Mouse (Mus musculus): ENCODE measurements around the gene Cfap65. TPM values are rescaled to one million over a fixed set of nuclear protein-coding genes. Genes with fewer than 3 reads are reported as not detected.

Gene Cfap65
- polyA plus RNA-seq, 1 experiment from 2014 or later = 0.25 TPM

GRCm38 (mm10) chr1:74915706-74916105 lies 19.7 kb downstream of the Cfap65 start:
- Histone ChIP-seq H3K4me1 (peaks cover 11% of the 10 kb centered on the region), H3K9me3 (no peaks in the 10 kb centered on the region), H3K27me3 (ENCODE audit: poor library complexity, severe bottlenecking) (peaks cover 39% of the 10 kb centered on the region), H3K4me3 (peak overlapping the region; percentile 30), H3K36me3 (replicated peaks) (no peaks in the 10 kb centered on the region), H3K27ac (no peak overlapping the region)
- 27% methylated on average over 13 of the region's 13 CpGs for WGBS
- no peak for DNase-seq (ENCODE audit: extremely low spot score, low spot score)

GRCm38 (mm10) chr1:74902191-74902590 lies 33.2 kb downstream of the Cfap65 start:
- no peaks in the 10 kb centered on the region for H3K9me3 ChIP-seq
- H3K4me3 ChIP-seq = no peak overlapping the region
- H3K27me3 ChIP-seq (ENCODE audit: poor library complexity, severe bottlenecking) = peaks cover 90% of the 10 kb centered on the region
- no peak overlapping the region for H3K27ac ChIP-seq
- DNase-seq (ENCODE audit: extremely low spot score, low spot score) = no peak
- no peaks in the 10 kb centered on the region for H3K36me3 ChIP-seq (replicated peaks)
- WGBS = 24% methylated on average over 6 of the region's 6 CpGs
- peaks cover 30% of the 10 kb centered on the region for H3K4me1 ChIP-seq

GRCm38 (mm10) chr1:74901686-74902085 lies 33.7 kb downstream of the Cfap65 start:
- H3K9me3 ChIP-seq = no peaks in the 10 kb centered on the region
- WGBS = 7% methylated on average over 3 of the region's 3 CpGs
- no peaks in the 10 kb centered on the region for H3K36me3 ChIP-seq (replicated peaks)
- no peak overlapping the region for H3K4me3 ChIP-seq
- DNase-seq (ENCODE audit: extremely low spot score, low spot score) = peak; percentile 61
- H3K4me1 ChIP-seq = peaks cover 31% of the 10 kb centered on the region
- H3K27me3 ChIP-seq (ENCODE audit: poor library complexity, severe bottlenecking) = peaks cover 93% of the 10 kb centered on the region
- no peak overlapping the region for H3K27ac ChIP-seq

- no peak for DNase-seq (ENCODE audit: extremely low spot score, low spot score)
- Histone ChIP-seq H3K4me3 (peak overlapping the region; percentile 48), H3K9me3 (no peaks in the 10 kb centered on the region), H3K27ac (peak overlapping the region; percentile 7; the same call in 1 of the 2 replicates), H3K4me1 (peaks cover 35% of the 10 kb centered on the region), H3K27me3 (ENCODE audit: poor library complexity, severe bottlenecking) (peaks cover 100% of the 10 kb centered on the region), H3K36me3 (replicated peaks) (no peaks in the 10 kb centered on the region)
- under 1% methylated on average over 65 of the region's 66 CpGs for WGBS
Observed at GRCm38 (mm10) chr1:74900341-74901285, 34.8 kb downstream of the Cfap65 start.

GRCm38 (mm10) chr1:74898656-74899431 lies 36.6 kb downstream of the Cfap65 start:
- no peaks in the 10 kb centered on the region for H3K9me3 ChIP-seq
- H3K27me3 ChIP-seq (ENCODE audit: poor library complexity, severe bottlenecking) = peaks cover 100% of the 10 kb centered on the region
- 5% methylated on average over 8 of the region's 10 CpGs for WGBS
- no peaks in the 10 kb centered on the region for H3K36me3 ChIP-seq (replicated peaks)
- H3K27ac ChIP-seq = no peak overlapping the region
- H3K4me1 ChIP-seq = peaks cover 35% of the 10 kb centered on the region
- no peak overlapping the region for H3K4me3 ChIP-seq
- DNase-seq (ENCODE audit: extremely low spot score, low spot score) = no peak

GRCm38 (mm10) chr1:74897976-74898375 lies 37.4 kb downstream of the Cfap65 start:
- Histone ChIP-seq H3K27me3 (ENCODE audit: poor library complexity, severe bottlenecking) (peaks cover 100% of the 10 kb centered on the region), H3K9me3 (no peaks in the 10 kb centered on the region), H3K36me3 (replicated peaks) (no peaks in the 10 kb centered on the region), H3K4me1 (peaks cover 41% of the 10 kb centered on the region), H3K27ac (no peak overlapping the region), H3K4me3 (no peak overlapping the region)
- 3% methylated on average over 7 of the region's 7 CpGs for WGBS
- no peak for DNase-seq (ENCODE audit: extremely low spot score, low spot score)

- Histone ChIP-seq H3K27ac (no peak overlapping the region), H3K36me3 (replicated peaks) (no peaks in the 10 kb centered on the region), H3K9me3 (no peaks in the 10 kb centered on the region), H3K4me1 (peaks cover 37% of the 10 kb centered on the region), H3K27me3 (ENCODE audit: poor library complexity, severe bottlenecking) (peaks cover 100% of the 10 kb centered on the region), H3K4me3 (no peak overlapping the region)
- WGBS = 12% methylated on average over 4 of the region's 4 CpGs
- DNase-seq (ENCODE audit: extremely low spot score, low spot score) = peak; percentile 73
Observed at GRCm38 (mm10) chr1:74894966-74895365, 40.4 kb downstream of the Cfap65 start.

- H3K4me1 ChIP-seq = peaks cover 26% of the 10 kb centered on the region
- peak; percentile 68 for DNase-seq (ENCODE audit: extremely low spot score, low spot score)
- H3K36me3 ChIP-seq (replicated peaks) = no peaks in the 10 kb centered on the region
- H3K9me3 ChIP-seq = no peaks in the 10 kb centered on the region
- H3K27me3 ChIP-seq (ENCODE audit: poor library complexity, severe bottlenecking) = peaks cover 100% of the 10 kb centered on the region
- H3K4me3 ChIP-seq = peak within 1 kb of the TSS; percentile 27
- no peak within 1 kb of the TSS for H3K27ac ChIP-seq
- 3% methylated on average over 25 of the region's 25 CpGs for WGBS
Observed at GRCm38 (mm10) chr1:74893134-74893855, 42.1 kb downstream of the Cfap65 start, which contains the start of gene Cryba2. TSS of gene Cryba2 (minus strand) at chr1:74893143.

GRCm38 (mm10) chr1:74892351-74893133 lies 42.9 kb downstream of the Cfap65 start:
- H3K4me1 ChIP-seq = peaks cover 19% of the 10 kb centered on the region
- no peak for DNase-seq (ENCODE audit: extremely low spot score, low spot score)
- 2% methylated on average over 39 of the region's 39 CpGs for WGBS
- H3K9me3 ChIP-seq = no peaks in the 10 kb centered on the region
- no peaks in the 10 kb centered on the region for H3K36me3 ChIP-seq (replicated peaks)
- no peak overlapping the region for H3K27ac ChIP-seq
- peaks cover 100% of the 10 kb centered on the region for H3K27me3 ChIP-seq (ENCODE audit: poor library complexity, severe bottlenecking)
- H3K4me3 ChIP-seq = peak overlapping the region; percentile 27

- Histone ChIP-seq H3K4me3 (no peak overlapping the region), H3K9me3 (no peaks in the 10 kb centered on the region), H3K36me3 (replicated peaks) (no peaks in the 10 kb centered on the region), H3K27me3 (ENCODE audit: poor library complexity, severe bottlenecking) (peaks cover 100% of the 10 kb centered on the region), H3K27ac (no peak overlapping the region), H3K4me1 (peaks cover 16% of the 10 kb centered on the region)
- DNase-seq (ENCODE audit: extremely low spot score, low spot score) = peak; percentile 47
- whole genome bisulfite sequencing = 4% methylated on average over 8 of the region's 8 CpGs
Observed at GRCm38 (mm10) chr1:74891513-74891912, 43.9 kb downstream of the Cfap65 start.

GRCm38 (mm10) chr1:74885369-74886042 lies 49.9 kb downstream of the Cfap65 start, which contains the start of gene Fev:
TSS of gene Fev (minus strand) at chr1:74885419.
- under 1% methylated on average over 43 of the region's 43 CpGs for WGBS
- H3K4me3 ChIP-seq = peak within 1 kb of the TSS; percentile 36
- H3K9me3 ChIP-seq = no peaks in the 10 kb centered on the region
- peaks cover 37% of the 10 kb centered on the region for H3K4me1 ChIP-seq
- no peak for DNase-seq (ENCODE audit: extremely low spot score, low spot score)
- no peaks in the 10 kb centered on the region for H3K36me3 ChIP-seq (replicated peaks)
- H3K27ac ChIP-seq = no peak within 1 kb of the TSS
- peaks cover 100% of the 10 kb centered on the region for H3K27me3 ChIP-seq (ENCODE audit: poor library complexity, severe bottlenecking)

All from forebrain, embryonic 10.5 days (tissue).